Mouse (Mus musculus) midbrain, embryonic 12.5 days (tissue): ENCODE measurements at regions not wholly inside any gene's neighbourhood (a gene's known extent, or its start where the extent isn't known, plus 50 kb on each side); places are given as distances from the start of the nearest gene placed in this dataset.

Source experiments
- ATAC-seq: fragments of 200-750 bp; cut with Nextera tagmentation; 2 replicates; pipeline ENCODE4 v1.8.0; 2017; ENCODE audit warnings: low read depth, moderate TSS enrichment, moderate library complexity; ENCODE audit not compliant: low FRiP score
- H3K27ac ChIP-seq: fragments of 300-500 bp; sonication (generic); replicated peaks from 2 replicates; pipeline ENCODE4 v1.5.1; 2016; ENCODE audit warnings: mild to moderate bottlenecking
- H3K27me3 ChIP-seq: fragments of 300-500 bp; sonication (generic); 2 replicates; pipeline ENCODE4 v1.6.1; 2016; ENCODE audit warnings: mild to moderate bottlenecking
- H3K36me3 ChIP-seq: fragments of 300-500 bp; sonication (generic); 2 replicates; pipeline ENCODE4 v1.6.1; 2016
- H3K4me1 ChIP-seq: fragments of 300-500 bp; sonication (generic); 2 replicates; pipeline ENCODE4 v1.6.1; 2016
- H3K4me2 ChIP-seq: fragments of 300-500 bp; sonication (generic); replicated peaks from 2 replicates; pipeline ENCODE4 v1.6.1; 2016; ENCODE audit warnings: mild to moderate bottlenecking, moderate library complexity
- H3K4me3 ChIP-seq: fragments of 300-500 bp; sonication (generic); 2 replicates; pipeline ENCODE4 v1.5.1; 2016; ENCODE audit warnings: mild to moderate bottlenecking
- H3K9ac ChIP-seq: fragments of 300-500 bp; sonication (generic); replicated peaks from 2 replicates; pipeline ENCODE4 v1.6.1; 2016; ENCODE audit warnings: mild to moderate bottlenecking, moderate library complexity
- H3K9me3 ChIP-seq: fragments of 300-500 bp; sonication (generic); 2 replicates; pipeline ENCODE4 v1.6.1; 2016; ENCODE audit warnings: mild to moderate bottlenecking
- WGBS: fragments of 180-500 bp; shearing (Covaris S2); methylation state at CpG from one replicate; pipeline ENCODE4 v1.1.7; 2016; 5-methylcytosine and 5-hydroxymethylcytosine counted together

- Histone ChIP-seq H3K4me1 (no peaks in the 10 kb centered on the region), H3K4me2 (no peak overlapping the region), H3K36me3 (no peaks in the 10 kb centered on the region), H3K4me3 (no peak overlapping the region), H3K9ac (no peak overlapping the region), H3K27me3 (no peaks in the 10 kb centered on the region; the same call in 1 of the 2 replicates), H3K27ac (no peak overlapping the region), H3K9me3 (no peaks in the 10 kb centered on the region)
- no peak for ATAC-seq
- WGBS, result 77% methylated on average over 2 of the region's 2 CpGs
Measured at GRCm38 (mm10) chr1:57032407-57032806, 54.0 kb upstream of the Satb2 start.

DNA sequence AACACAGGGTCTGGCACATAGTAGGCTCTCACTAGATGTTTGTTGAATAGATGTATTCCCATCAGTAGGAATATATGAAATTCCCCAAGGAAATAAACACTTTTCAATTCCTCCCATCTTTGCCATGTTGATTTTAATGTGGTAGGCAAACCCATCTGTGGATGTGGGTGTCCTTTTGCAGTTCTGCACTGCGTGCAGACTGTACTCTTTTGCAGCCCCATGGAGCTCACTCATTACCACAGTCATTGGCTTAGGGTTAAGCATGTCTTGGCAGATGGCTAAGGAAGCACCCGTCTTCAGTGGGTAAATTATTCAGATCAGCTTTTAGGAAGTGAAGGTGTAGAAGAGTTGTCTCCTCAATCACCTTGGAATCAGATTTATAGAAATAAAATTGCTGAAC is 54.8 kb upstream of the Satb2 start:
- 90% methylated on average over 2 of the region's 2 CpGs for WGBS
- no peak for ATAC-seq
- no peak overlapping the region for H3K4me3 ChIP-seq
- no peaks in the 10 kb centered on the region for H3K36me3 ChIP-seq
- no peaks in the 10 kb centered on the region for H3K9me3 ChIP-seq
- H3K27ac ChIP-seq, result no peak overlapping the region
- no peak overlapping the region for H3K4me2 ChIP-seq
- no peak overlapping the region for H3K9ac ChIP-seq
- no peaks in the 10 kb centered on the region for H3K4me1 ChIP-seq
- H3K27me3 ChIP-seq, result no peaks in the 10 kb centered on the region; the same call in 1 of the 2 replicates

- Histone ChIP-seq H3K36me3 (no peaks in the 10 kb centered on the region), H3K9ac (no peak overlapping the region), H3K27ac (no peak overlapping the region), H3K9me3 (no peaks in the 10 kb centered on the region), H3K4me2 (no peak overlapping the region), H3K4me1 (no peaks in the 10 kb centered on the region), H3K4me3 (no peak overlapping the region), H3K27me3 (no peaks in the 10 kb centered on the region; the same call in 1 of the 2 replicates)
- 88% methylated on average over 6 of the region's 6 CpGs for WGBS
- ATAC-seq, result no peak
Measured at GRCm38 (mm10) chr1:57034411-57034810, 56.0 kb upstream of the Satb2 start.

GRCm38 (mm10) chr1:57036382-57036781 is 57.9 kb upstream of the Satb2 start:
- H3K27me3 ChIP-seq, result no peaks in the 10 kb centered on the region; the same call in none of the 2 replicates
- no peaks in the 10 kb centered on the region for H3K4me1 ChIP-seq
- ATAC-seq, result no peak
- H3K27ac ChIP-seq, result no peak overlapping the region
- no peaks in the 10 kb centered on the region for H3K9me3 ChIP-seq
- WGBS, result 92% methylated on average over 3 of the region's 3 CpGs
- no peaks in the 10 kb centered on the region for H3K36me3 ChIP-seq
- H3K4me2 ChIP-seq, result no peak overlapping the region
- H3K4me3 ChIP-seq, result no peak overlapping the region
- no peak overlapping the region for H3K9ac ChIP-seq

DNA sequence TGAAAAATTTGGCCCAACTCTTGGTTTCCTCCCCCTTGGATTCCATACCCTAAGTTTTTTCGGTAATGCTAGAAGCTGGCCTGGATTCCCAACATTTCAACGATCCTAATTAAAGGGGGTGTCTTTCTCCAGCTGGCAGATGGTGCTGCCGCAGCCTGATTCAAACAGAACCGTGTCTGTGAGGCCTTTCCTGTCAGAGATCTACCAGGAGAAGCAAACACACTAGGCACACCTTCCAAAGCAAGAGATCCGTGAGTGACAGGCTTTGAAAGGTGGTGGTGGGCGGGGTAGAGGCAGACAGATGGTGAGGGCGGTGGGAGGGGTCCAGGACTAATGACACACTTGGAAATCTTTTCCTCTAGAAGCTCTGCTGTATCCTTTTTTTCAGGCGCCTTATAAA is 61.8 kb upstream of the Satb2 start:
- no peak overlapping the region for H3K27ac ChIP-seq
- H3K9me3 ChIP-seq, result no peaks in the 10 kb centered on the region
- ATAC-seq, result no peak
- H3K36me3 ChIP-seq, result no peaks in the 10 kb centered on the region
- no peak overlapping the region for H3K9ac ChIP-seq
- H3K27me3 ChIP-seq, result no peaks in the 10 kb centered on the region; the same call in 1 of the 2 replicates
- no peaks in the 10 kb centered on the region for H3K4me1 ChIP-seq
- 55% methylated on average over 8 of the region's 8 CpGs for WGBS
- H3K4me2 ChIP-seq, result no peak overlapping the region
- H3K4me3 ChIP-seq, result no peak overlapping the region

- Histone ChIP-seq H3K27ac (no peak overlapping the region), H3K4me2 (no peak overlapping the region), H3K9me3 (no peaks in the 10 kb centered on the region), H3K36me3 (no peaks in the 10 kb centered on the region), H3K4me1 (no peaks in the 10 kb centered on the region), H3K9ac (no peak overlapping the region), H3K4me3 (no peak overlapping the region), H3K27me3 (peaks cover 4% of the 10 kb centered on the region; the same call in 1 of the 2 replicates)
- no peak for ATAC-seq
Measured at GRCm38 (mm10) chr1:57041578-57041977, 63.1 kb upstream of the Satb2 start.

- no peaks in the 10 kb centered on the region for H3K4me1 ChIP-seq
- ATAC-seq, result no peak
- no peak overlapping the region for H3K4me3 ChIP-seq
- no peaks in the 10 kb centered on the region for H3K36me3 ChIP-seq
- no peak overlapping the region for H3K27ac ChIP-seq
- H3K27me3 ChIP-seq, result peaks cover 58% of the 10 kb centered on the region
- no peak overlapping the region for H3K4me2 ChIP-seq
- no peak overlapping the region for H3K9ac ChIP-seq
- no peaks in the 10 kb centered on the region for H3K9me3 ChIP-seq
- WGBS, result 82% methylated on average over 4 of the region's 4 CpGs
Measured at GRCm38 (mm10) chr1:57053836-57054235, 75.4 kb upstream of the Satb2 start.

- Histone ChIP-seq H3K4me1 (0 out of 2 replicates have a peak, but pooled peaks cover 3% of the 10 kb centered on the region), H3K27ac (no peak overlapping the region), H3K9ac (no peak overlapping the region), H3K9me3 (no peaks in the 10 kb centered on the region), H3K27me3 (peaks cover 70% of the 10 kb centered on the region), H3K36me3 (no peaks in the 10 kb centered on the region), H3K4me2 (no peak overlapping the region), H3K4me3 (no peak overlapping the region)
- WGBS, result 90% methylated on average over 9 of the region's 9 CpGs
- ATAC-seq, result no peak
Measured at GRCm38 (mm10) chr1:57055976-57056375, 77.5 kb upstream of the Satb2 start.

DNA sequence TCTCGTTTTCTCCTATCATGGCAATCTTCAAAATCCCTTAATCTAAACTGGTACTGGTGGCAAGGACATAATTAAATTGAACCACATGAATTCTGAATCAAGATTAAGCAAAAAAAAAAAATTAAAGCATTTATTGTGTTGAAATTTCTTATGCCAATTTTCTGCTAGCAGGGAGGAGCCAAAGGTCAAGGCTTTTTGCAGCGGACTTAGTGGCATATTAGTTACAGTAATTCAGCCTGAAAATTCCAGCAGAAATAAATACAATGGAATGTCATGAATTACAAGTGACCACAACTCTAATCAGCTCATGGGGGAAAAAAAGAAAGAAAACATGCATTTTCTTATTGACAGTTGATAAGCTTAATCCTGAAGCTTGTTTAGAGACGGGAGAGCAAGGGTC is 80.8 kb upstream of the Satb2 start:
- peak; percentile 44; the same call in 1 of the 2 replicates for ATAC-seq
- Histone ChIP-seq H3K9me3 (no peaks in the 10 kb centered on the region), H3K27ac (no peak overlapping the region), H3K4me1 (0 out of 2 replicates have a peak, but pooled peaks cover 3% of the 10 kb centered on the region), H3K4me2 (no peak overlapping the region), H3K4me3 (no peak overlapping the region), H3K36me3 (no peaks in the 10 kb centered on the region), H3K27me3 (peaks cover 71% of the 10 kb centered on the region), H3K9ac (no peak overlapping the region)
- WGBS, result 14% methylated on average over 3 of the region's 3 CpGs

- Histone ChIP-seq H3K36me3 (no peaks in the 10 kb centered on the region), H3K9me3 (no peaks in the 10 kb centered on the region), H3K4me3 (no peak overlapping the region), H3K9ac (no peak overlapping the region), H3K4me2 (no peak overlapping the region), H3K4me1 (no peaks in the 10 kb centered on the region), H3K27ac (no peak overlapping the region), H3K27me3 (peaks cover 7% of the 10 kb centered on the region; the same call in 1 of the 2 replicates)
- WGBS, result 85% methylated on average over 3 of the region's 3 CpGs
- ATAC-seq, result no peak
Measured at GRCm38 (mm10) chr1:57075221-57075620, 96.8 kb upstream of the Satb2 start.

- H3K9ac ChIP-seq, result no peak overlapping the region
- H3K27ac ChIP-seq, result no peak overlapping the region
- H3K4me1 ChIP-seq, result no peaks in the 10 kb centered on the region
- H3K27me3 ChIP-seq, result peaks cover 15% of the 10 kb centered on the region
- no peak for ATAC-seq
- H3K4me3 ChIP-seq, result no peak overlapping the region
- H3K9me3 ChIP-seq, result no peaks in the 10 kb centered on the region
- H3K36me3 ChIP-seq, result no peaks in the 10 kb centered on the region
- H3K4me2 ChIP-seq, result no peak overlapping the region
- 62% methylated on average over 8 of the region's 8 CpGs for WGBS
Measured at GRCm38 (mm10) chr1:57076696-57077095, 98.2 kb upstream of the Satb2 start.

- no peak overlapping the region for H3K4me3 ChIP-seq
- peaks cover 29% of the 10 kb centered on the region for H3K27me3 ChIP-seq
- H3K9me3 ChIP-seq, result no peaks in the 10 kb centered on the region
- peaks cover 12% of the 10 kb centered on the region for H3K4me1 ChIP-seq
- no peak overlapping the region for H3K27ac ChIP-seq
- no peaks in the 10 kb centered on the region for H3K36me3 ChIP-seq
- H3K9ac ChIP-seq, result no peak overlapping the region
- 75% methylated on average over 4 of the region's 4 CpGs for WGBS
- H3K4me2 ChIP-seq, result no peak overlapping the region
- no peak for ATAC-seq
Measured at GRCm38 (mm10) chr1:57080306-57080705, 101.9 kb upstream of the Satb2 start.

DNA sequence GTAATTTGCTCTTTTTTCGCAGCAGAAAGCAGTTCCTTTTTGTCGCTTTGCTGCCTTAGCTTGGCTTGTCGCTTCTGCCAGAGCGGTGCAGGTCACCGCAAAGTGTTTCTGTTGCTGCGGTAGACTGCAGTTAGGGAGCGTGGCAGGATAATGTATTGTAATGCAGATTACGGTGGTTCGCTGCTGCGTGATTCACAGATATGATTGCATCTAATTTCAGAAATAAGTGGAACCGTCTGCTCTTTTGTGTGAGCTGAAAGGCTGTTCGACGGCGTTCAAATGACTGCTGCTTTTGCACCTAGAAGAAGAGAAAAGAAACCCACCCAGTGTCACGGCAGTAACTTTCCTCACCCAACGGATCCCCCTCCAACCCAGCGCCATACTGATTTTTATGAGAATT is 104.7 kb upstream of the Satb2 start:
- Histone ChIP-seq H3K9ac (no peak overlapping the region), H3K9me3 (no peaks in the 10 kb centered on the region), H3K4me1 (peaks cover 12% of the 10 kb centered on the region), H3K4me3 (peak overlapping the region; percentile 10), H3K4me2 (peak overlapping the region; percentile 38), H3K36me3 (no peaks in the 10 kb centered on the region), H3K27me3 (peaks cover 22% of the 10 kb centered on the region), H3K27ac (no peak overlapping the region)
- 19% methylated on average over 17 of the region's 17 CpGs for WGBS
- peak; percentile 75 for ATAC-seq
